Mouse (Mus musculus) C2C12 (cell line): Measurements from ENCODE around the gene Rbms3.

Experiments used
- CEBPB ChIP-seq: IDR thresholded peaks from one replicate; pipeline ENCODE4 v1.6.1; 2011; ENCODE audit warnings: low read depth, mild to moderate bottlenecking, control low read depth, moderate library complexity
- CTCF ChIP-seq: IDR thresholded peaks from one replicate; pipeline ENCODE4 v1.5.1; 2011; ENCODE audit not compliant: control insufficient read depth, insufficient read depth, insufficient read length
- FOSL1 ChIP-seq: IDR thresholded peaks from one replicate; pipeline ENCODE4 v1.8.0; 2011; ENCODE audit warnings: mild to moderate bottlenecking, low read length; ENCODE audit not compliant: poor library complexity, insufficient read depth, severe bottlenecking
- MAX ChIP-seq: IDR thresholded peaks from one replicate; pipeline ENCODE4 v1.6.1; 2011; ENCODE audit warnings: mild to moderate bottlenecking, control low read depth
- MYOD1 ChIP-seq: IDR thresholded peaks from one replicate; pipeline ENCODE4 v1.6.1; 2011; ENCODE audit warnings: low read depth; ENCODE audit not compliant: control insufficient read depth, insufficient read length
- MYOG ChIP-seq: IDR thresholded peaks from one replicate; pipeline ENCODE4 v1.6.1; 2011; ENCODE audit not compliant: control insufficient read depth, insufficient read length; ENCODE audit errors: extremely low read depth
- USF1 ChIP-seq: IDR thresholded peaks from one replicate; pipeline ENCODE4 v1.6.1; 2011; ENCODE audit warnings: low read depth, mild to moderate bottlenecking, control low read depth, moderate library complexity

GRCm38 (mm10) chr9:117076785-117077184 lies 552.9 kb downstream of the Rbms3 start:
- no peak for TF ChIP-seq FOSL1
- TF ChIP-seq USF1, result no peak
- no peak for TF ChIP-seq CTCF
- TF ChIP-seq CEBPB, result no peak
- no peak for TF ChIP-seq MYOG
- TF ChIP-seq MAX, result no peak
- no peak for TF ChIP-seq MYOD1
